Mouse (Mus musculus): ENCODE data around the gene Pitpnc1.
A peak's percentile ranks its signal among the peaks of the same experiment; 100 is the strongest.
"Not testable (repeated sequence)": the region's sequence is repeated elsewhere in the genome, so short reads cannot be mapped to it uniquely, and the experiment has no call there.

Gene Pitpnc1

GRCm38 (mm10) chr11:107470521-107471041 lies at the start of gene Pitpnc1:
TSS of gene Pitpnc1 (minus strand) at chr11:107470699.
- peak; percentile 83 to 85 for DNase-seq (ENCODE audit: low spot score in 2 of 2)

GRCm38 (mm10) chr11:107518645-107519429 lies 48.3 kb upstream of the Pitpnc1 start:
- DNase-seq (ENCODE audit: low spot score in 2 of 2): no peak

- DNase-seq (ENCODE audit: low spot score in 2 of 2): no peak
Measured at GRCm38 (mm10) chr11:107516387-107516786, 45.9 kb upstream of the Pitpnc1 start.

GRCm38 (mm10) chr11:107513047-107513446 lies 42.5 kb upstream of the Pitpnc1 start:
- DNase-seq (ENCODE audit: low spot score in 2 of 2): no peak

GRCm38 (mm10) chr11:107511954-107512353 lies 41.5 kb upstream of the Pitpnc1 start:
- DNase-seq (ENCODE audit: low spot score in 2 of 2): peak in 1 of 2 experiments; percentile 51

- no peak for DNase-seq (ENCODE audit: low spot score in 2 of 2)
Measured at GRCm38 (mm10) chr11:107510362-107511269, 40.1 kb upstream of the Pitpnc1 start.

GRCm38 (mm10) chr11:107509631-107510338 lies 39.3 kb upstream of the Pitpnc1 start:
- no peak for DNase-seq (ENCODE audit: low spot score in 2 of 2)

- peak in 1 of 2 experiments; percentile 11 for DNase-seq (ENCODE audit: low spot score in 2 of 2)
Measured at GRCm38 (mm10) chr11:107506260-107506659, 35.8 kb upstream of the Pitpnc1 start.

GRCm38 (mm10) chr11:107504364-107504763 lies 33.9 kb upstream of the Pitpnc1 start:
- not testable (repeated sequence) for DNase-seq (ENCODE audit: low spot score in 2 of 2)

- no peak for DNase-seq (ENCODE audit: low spot score in 2 of 2)
Measured at GRCm38 (mm10) chr11:107502801-107503200, 32.3 kb upstream of the Pitpnc1 start.

- DNase-seq (ENCODE audit: low spot score in 2 of 2): no peak
Measured at GRCm38 (mm10) chr11:107484341-107484740, 13.8 kb upstream of the Pitpnc1 start.

- DNase-seq (ENCODE audit: low spot score in 2 of 2): no peak
Measured at GRCm38 (mm10) chr11:107479862-107480203, 9.3 kb upstream of the Pitpnc1 start.

GRCm38 (mm10) chr11:107479053-107479861 lies 8.8 kb upstream of the Pitpnc1 start, which contains the start of gene Psmd12:
TSS of gene Psmd12 (plus strand) at chr11:107479484.
- peak; percentile 97 to 98 for DNase-seq (ENCODE audit: low spot score in 2 of 2)

- peak in 1 of 2 experiments; percentile 45 for DNase-seq (ENCODE audit: low spot score in 2 of 2)
Measured at GRCm38 (mm10) chr11:107473137-107473820, 2.8 kb upstream of the Pitpnc1 start.

GRCm38 (mm10) chr11:107472304-107472703 lies 1.8 kb upstream of the Pitpnc1 start:
- no peak for DNase-seq (ENCODE audit: low spot score in 2 of 2)

GRCm38 (mm10) chr11:107471071-107471720 lies 697 bp upstream of the Pitpnc1 start:
- no peak for DNase-seq (ENCODE audit: low spot score in 2 of 2)

- peak; percentile 57 to 64 for DNase-seq (ENCODE audit: low spot score in 2 of 2)
Measured at GRCm38 (mm10) chr11:107469523-107470371, 752 bp downstream of the Pitpnc1 start.

- peak; percentile 62 to 73 for DNase-seq (ENCODE audit: low spot score in 2 of 2)
Measured at GRCm38 (mm10) chr11:107469031-107469522, 1.4 kb downstream of the Pitpnc1 start.

Data from spleen, postnatal 14 days (tissue).